Mouse (Mus musculus): ENCODE measurements around the gene Mndal.
"Not testable (repeated sequence)": the region's sequence is repeated elsewhere in the genome, so short reads cannot be mapped to it uniquely, and the experiment has no call there.

- not testable (repeated sequence) for TF ChIP-seq CTCF (IDR thresholded peaks at IDR 0.05; ENCODE audit: extremely low read depth, insufficient read depth, insufficient read length, insufficient replicate concordance); POLR2A (IDR thresholded peaks at IDR 0.05; ENCODE audit: low read depth, low read length)
These were observed 40.5 kb upstream of the Mndal start, which contains the start of gene Ifi202b for GRCm38 (mm10) chr1:173982694-173983305.

Data from spleen, adult 2 months (tissue).